Mouse (Mus musculus): ENCODE measurements around the gene Zfp541.
A peak's percentile ranks its signal among the peaks of the same experiment; 100 is the strongest.

The Zfp541 gene

GRCm38 (mm10) chr7:16044531-16044930 lies 17.1 kb upstream of the Zfp541 start:
- DNase-seq, result peak; percentile 36

GRCm38 (mm10) chr7:16045538-16045937 lies 16.1 kb upstream of the Zfp541 start:
- DNase-seq, result peak; percentile 42

- no peak for DNase-seq
Observed at GRCm38 (mm10) chr7:16046101-16046480, 15.5 kb upstream of the Zfp541 start.

DNA sequence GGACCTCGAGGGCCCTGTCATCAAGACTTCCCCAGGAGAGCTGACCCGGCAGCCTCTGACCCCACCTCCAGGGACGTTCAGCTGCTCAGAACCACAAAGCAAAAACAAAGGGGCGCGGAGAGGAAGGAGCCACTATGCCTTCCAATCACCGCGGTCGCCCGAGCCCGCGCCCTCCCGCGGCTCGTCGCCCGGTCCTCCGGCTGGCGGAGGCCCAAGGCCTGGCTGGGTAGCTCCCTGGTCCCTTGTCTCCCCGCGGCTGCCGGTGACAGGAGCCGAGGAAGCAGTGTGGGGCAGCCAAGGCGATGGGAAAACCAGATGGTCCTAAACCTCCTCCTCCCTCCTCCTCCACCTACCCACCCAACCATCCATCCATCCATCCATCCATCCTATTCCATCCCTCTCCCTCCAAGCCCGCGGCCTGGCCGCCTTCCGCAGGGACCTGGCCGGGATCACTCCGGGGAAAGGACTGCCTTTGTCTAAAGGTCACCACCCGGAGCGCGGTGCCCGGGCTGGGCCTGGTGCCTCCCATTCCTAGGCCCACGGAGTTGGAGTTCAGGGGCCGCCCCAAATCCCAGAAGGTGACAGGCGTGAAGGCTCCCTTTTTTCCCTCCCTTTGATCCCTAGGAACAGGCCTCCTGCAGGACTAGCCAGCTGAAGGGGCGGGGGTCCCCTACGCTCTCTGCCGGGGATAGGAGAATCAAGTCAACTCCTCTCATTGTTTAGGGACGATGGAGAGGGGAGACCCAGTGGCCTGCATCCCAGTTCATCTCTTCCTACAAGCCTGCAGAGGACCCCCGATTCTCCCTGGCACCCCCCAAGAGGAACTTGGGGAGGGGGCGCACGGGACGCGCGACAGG lies 14.9 kb upstream of the Zfp541 start:
- DNase-seq, result peak; percentile 85

- DNase-seq, result peak; percentile 86
Observed at GRCm38 (mm10) chr7:16047338-16048146, 14.1 kb upstream of the Zfp541 start, which contains the start of gene Bicra. Bicra (minus strand) TSS chr7:16047921.

GRCm38 (mm10) chr7:16048164-16048564 lies 13.4 kb upstream of the Zfp541 start:
- peak; percentile 98 for DNase-seq

GRCm38 (mm10) chr7:16048675-16049575 lies 12.7 kb upstream of the Zfp541 start:
- peak; percentile 60 for DNase-seq

GRCm38 (mm10) chr7:16049576-16049915 lies 12.1 kb upstream of the Zfp541 start:
- peak; percentile 48 for DNase-seq

DNA sequence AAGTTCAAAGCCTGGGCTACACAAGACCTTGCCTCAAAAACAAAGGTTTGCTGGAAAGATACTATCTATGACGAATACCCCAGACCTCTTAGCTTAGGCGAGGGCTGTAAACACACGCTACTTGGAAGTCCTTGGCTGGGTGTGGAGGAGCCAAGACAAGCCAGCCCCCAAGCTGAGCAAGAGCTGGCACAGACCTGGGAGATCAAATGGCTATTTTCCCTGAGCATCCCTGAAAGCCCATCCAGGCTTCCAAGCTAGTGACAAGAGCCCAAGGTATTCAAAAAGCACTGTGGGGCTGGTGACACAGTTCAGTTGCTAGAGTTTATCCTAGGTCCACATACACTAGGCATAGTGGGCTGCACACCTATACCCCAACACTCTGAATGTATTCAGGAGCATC lies 11.0 kb upstream of the Zfp541 start:
- DNase-seq, result no peak

DNA sequence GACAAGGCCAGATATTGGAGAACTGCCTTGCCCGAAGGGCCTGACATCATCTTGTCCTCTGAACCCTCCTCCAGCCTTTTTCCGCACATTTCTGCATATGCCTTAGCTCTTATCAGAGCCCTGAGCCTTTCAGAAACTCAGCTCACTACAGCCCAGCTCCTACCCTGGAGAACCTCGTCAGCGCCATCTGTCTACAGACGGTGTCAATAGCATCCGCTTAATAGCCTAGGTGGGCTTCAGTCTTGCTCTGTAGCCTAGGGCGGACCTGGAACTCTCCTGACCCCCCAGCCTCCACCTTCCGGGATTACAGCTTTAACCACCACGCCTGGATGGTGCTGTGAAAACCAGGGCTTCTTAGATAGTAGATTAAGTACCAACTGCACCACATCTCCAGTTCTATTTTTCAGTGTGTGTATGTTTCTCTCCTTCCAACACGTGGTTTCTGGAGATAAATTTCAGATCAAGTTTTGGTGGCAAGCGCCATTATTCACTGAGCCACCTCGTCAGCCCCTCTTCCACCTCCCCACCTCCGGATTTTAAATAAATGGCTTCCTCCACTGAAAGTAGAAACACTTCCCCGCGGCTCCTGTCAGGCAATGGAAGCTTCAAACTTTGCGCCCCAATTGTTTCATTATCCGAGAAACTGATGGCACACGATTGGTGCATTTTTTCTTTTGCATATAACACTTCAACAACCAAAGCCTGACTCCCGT lies 9.6 kb upstream of the Zfp541 start:
- DNase-seq, result peak; percentile 83

DNA sequence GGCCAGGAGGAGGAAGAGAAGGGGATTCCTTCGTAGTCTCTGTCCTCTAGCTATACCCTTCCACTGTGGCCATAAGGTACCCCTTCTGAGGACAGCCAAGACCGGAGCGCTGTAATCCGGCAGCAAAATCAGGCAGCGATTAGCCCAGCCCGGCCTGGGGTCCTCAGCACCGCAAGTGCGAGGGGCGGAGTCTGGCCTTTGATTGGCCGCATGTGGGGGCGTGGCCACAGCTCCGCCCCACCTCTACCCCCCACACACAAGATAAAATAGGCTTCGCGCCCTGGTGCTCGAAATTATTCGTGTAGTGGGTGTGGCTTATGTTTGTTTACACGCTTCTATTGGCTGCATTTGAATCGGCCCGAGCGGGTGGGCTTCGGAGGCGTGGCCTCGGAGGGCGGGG lies 8.9 kb upstream of the Zfp541 start:
- peak; percentile 94 for DNase-seq

GRCm38 (mm10) chr7:16053105-16053504 lies 8.5 kb upstream of the Zfp541 start:
- no peak for DNase-seq

DNA sequence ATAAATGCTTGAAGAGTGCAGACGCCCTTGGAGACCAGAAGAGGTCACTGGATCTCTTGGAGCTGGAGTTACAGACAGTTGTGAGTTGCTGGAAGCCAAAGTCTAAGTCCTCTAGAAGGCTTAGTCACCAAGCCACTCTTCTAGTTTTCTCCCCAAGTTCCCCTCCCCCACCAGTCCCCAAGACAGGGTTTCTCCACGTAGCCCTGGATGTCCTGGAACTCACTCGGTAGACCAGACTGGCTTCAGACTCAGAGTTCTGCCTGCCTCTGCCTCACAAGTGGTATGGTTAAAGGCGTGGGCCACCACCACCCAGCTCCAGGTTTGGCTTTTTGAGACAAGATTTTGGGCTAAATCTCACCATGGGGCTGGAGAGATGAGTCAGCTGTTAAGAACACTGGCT lies 6.6 kb upstream of the Zfp541 start:
- DNase-seq, result no peak

DNA sequence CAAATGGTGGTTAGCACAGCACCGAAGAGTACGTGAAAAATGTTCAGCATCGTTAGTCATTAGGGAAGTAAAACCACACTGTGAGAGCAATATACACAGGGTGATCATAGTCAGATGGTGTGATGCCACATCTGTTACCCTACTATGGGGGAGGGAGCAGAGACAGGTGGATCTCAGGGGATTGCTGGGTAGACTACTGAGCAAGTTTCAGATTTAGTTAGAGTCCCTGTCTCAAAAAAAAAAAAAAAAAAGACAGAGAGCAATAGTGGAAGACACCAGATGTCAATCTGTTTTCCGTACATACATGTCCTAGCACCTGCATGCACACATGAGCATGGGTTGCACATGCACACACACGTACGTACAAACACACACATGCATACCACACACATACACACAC lies 5.9 kb upstream of the Zfp541 start:
- DNase-seq, result no peak

DNA sequence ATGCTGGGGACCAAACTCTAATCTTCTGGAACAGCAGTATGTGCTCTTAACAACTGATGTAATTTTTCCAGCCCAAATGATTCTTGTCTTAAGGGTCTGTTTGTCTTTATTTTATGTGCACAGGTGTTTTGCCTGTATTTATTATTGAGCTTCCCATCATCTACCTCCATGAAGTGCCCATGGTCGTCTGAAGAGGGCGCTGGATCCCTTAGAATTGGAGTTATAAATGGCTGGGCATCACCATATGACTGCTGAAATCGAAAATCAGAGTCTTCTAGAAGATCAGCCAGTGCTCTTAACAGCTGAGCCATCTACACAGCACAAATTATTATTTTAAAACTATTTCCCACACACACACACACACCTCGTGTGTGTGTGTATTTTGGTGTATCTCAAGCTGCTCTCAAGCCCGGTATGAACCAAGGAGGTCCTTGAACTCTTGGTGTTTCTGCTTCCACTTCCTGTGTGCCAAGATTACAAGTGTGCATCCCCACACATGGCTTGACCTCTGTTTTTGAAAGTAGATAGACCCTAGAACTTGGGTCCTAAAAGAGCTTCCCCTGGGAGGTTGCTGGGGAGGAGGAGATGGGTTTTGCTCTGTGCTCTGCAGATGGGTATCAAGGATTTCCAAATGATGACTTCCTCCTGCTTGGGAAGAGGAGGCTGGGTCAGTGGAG lies 5.0 kb upstream of the Zfp541 start:
- DNase-seq, result peak; percentile 80

GRCm38 (mm10) chr7:16057136-16057534 lies 4.5 kb upstream of the Zfp541 start:
- no peak for DNase-seq

DNA sequence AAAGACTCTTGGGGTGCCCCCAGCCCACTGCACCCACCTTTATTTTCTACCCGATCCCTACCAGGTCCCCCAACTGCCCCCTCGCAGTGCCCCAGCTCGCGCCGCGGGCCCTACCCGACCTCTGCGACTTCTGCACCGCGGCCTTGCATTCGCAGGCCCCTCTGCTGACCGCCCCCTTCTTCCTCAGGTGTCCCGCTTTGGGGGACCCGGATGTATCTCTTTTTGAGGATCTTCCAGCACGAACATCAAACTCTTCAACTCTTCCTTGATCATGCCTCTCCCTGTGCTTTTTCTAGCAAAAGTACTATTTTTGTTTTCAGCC lies 446 bp downstream of the Zfp541 start:
- no peak for DNase-seq

- DNase-seq, result no peak
Observed at GRCm38 (mm10) chr7:16063490-16063889, 1.9 kb downstream of the Zfp541 start.

DNA sequence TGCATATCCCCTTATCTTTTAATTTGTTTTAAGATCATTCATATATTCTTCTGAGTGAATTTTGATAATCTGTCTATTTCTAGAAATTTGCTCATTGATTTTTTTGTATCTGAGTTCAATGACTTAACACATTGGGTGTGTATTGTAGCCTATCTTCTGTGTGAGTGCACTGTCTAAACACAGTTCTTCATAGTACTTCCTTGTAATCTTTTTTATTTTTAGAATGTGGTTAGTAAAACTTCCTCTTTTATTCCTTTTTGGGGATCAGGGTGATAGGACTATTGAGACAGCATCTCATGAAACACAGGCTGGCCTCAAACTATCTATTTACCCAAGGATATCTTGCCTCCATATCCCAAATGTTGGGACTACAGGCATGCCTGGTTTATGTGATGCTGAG lies 9.2 kb downstream of the Zfp541 start:
- DNase-seq, result no peak

DNA sequence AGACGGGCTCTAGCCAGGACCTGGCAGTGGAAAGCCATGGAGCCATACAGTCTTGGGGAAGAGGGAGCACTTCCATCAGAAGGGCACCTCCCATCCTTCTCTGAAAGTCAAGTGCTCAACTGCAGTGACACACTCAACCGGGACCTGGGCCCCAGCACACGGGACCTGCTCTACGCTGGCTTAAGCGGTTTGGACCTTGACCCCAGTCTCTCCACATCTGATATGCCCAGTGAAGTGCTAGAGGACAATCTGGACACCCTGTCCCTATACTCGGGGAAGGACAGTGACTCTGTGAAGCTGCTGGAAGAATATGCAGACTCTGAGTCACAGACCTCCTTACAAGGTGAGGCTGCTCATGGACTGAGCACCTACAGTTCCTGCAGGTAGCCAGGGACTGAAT lies 10.3 kb downstream of the Zfp541 start:
- DNase-seq, result no peak

DNA sequence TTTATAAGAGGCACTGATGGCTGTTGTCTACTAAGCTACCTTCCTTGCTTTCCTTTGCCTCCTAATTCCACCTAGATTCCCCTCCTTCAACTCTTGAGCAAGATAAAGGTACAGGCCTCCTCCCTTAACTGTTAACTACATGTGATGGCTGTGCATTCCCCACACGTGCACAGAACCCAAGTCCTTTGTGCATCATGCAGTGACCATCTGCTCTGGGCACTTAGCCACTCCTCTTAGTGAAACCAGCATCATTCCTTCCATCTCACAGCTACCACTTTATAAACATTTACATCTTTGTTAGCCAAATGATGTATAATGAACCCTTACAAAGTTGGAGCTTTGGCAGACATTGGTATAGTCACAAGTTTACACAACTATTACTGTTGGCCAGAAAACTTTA lies 18.3 kb downstream of the Zfp541 start:
- DNase-seq, result peak; percentile 33

- no peak for DNase-seq
Observed at GRCm38 (mm10) chr7:16080581-16080980, 19.0 kb downstream of the Zfp541 start.
